Mouse (Mus musculus) embryonic facial prominence, embryonic 14.5 days (tissue): Measurements from ENCODE around the gene Izumo4. TPM values are rescaled to one million over a fixed set of nuclear protein-coding genes. Genes with fewer than 3 reads are reported as not detected.
A peak's percentile ranks its signal among the peaks of the same experiment; 100 is the strongest.

Source experiments
- ATAC-seq: fragments of 200-750 bp; cut with Nextera tagmentation; 2 replicates; pipeline ENCODE4 v1.8.0; 2017; ENCODE audit warnings: low read depth, moderate number of reproducible peaks, moderate TSS enrichment
- DNase-seq: peaks from one replicate; pipeline ENCODE4 v3.0.0-alpha.2; 2015; ENCODE audit warnings: low spot score
- H3K27ac ChIP-seq: fragments of 300-500 bp; sonication (generic); replicated peaks from 2 replicates; pipeline ENCODE4 v1.5.1; 2014; ENCODE audit warnings: low read depth, mild to moderate bottlenecking, low read length, moderate library complexity
- H3K27me3 ChIP-seq: fragments of 300-500 bp; sonication (generic); replicated peaks from 2 replicates; pipeline ENCODE4 v1.6.1; 2014; ENCODE audit warnings: low read length; ENCODE audit not compliant: control insufficient read depth, insufficient read depth
- H3K36me3 ChIP-seq: fragments of 300-500 bp; sonication (generic); 2 replicates; pipeline ENCODE4 v1.6.1; 2014; ENCODE audit warnings: low read length, mixed read lengths; ENCODE audit not compliant: control insufficient read depth, insufficient read depth
- H3K4me1 ChIP-seq: fragments of 300-500 bp; sonication (generic); 2 replicates; pipeline ENCODE4 v1.6.1; 2014; ENCODE audit warnings: antibody characterized with exemption, low read length; ENCODE audit not compliant: control insufficient read depth, insufficient read depth
- H3K4me2 ChIP-seq: fragments of 300-500 bp; sonication (generic); 2 replicates; pipeline ENCODE4 v1.6.1; 2014; ENCODE audit warnings: low read depth, mild to moderate bottlenecking, low read length, moderate library complexity, mixed read lengths
- H3K4me3 ChIP-seq: fragments of 300-500 bp; sonication (generic); 2 replicates; pipeline ENCODE4 v1.5.1; 2014; ENCODE audit warnings: low read depth, mild to moderate bottlenecking, low read length
- H3K9ac ChIP-seq: fragments of 300-500 bp; sonication (generic); 2 replicates; pipeline ENCODE4 v1.6.1; 2014; ENCODE audit warnings: low read depth, mild to moderate bottlenecking, low read length, moderate library complexity, mixed read lengths
- H3K9me3 ChIP-seq: fragments of 300-500 bp; sonication (generic); 2 replicates; pipeline ENCODE4 v1.6.1; 2016; ENCODE audit warnings: low read length; ENCODE audit not compliant: control insufficient read depth
- WGBS: fragments of 180-500 bp; shearing (Covaris S2); extraction: QIAGEN DNeasy Blood & Tissue Kit; methylation state at CpG from one replicate; pipeline ENCODE4 v1.1.7; 2014; 5-methylcytosine and 5-hydroxymethylcytosine counted together
- polyA plus RNA-seq: library from polyadenylated mRNA; unstranded; fragments of >200 nt; fragmentation: Nextera tagmentation; extraction: Ambion mirVana; gene quantifications from 2 replicates; pipeline ENCODE4 v1.2.1, GENCODE M21; 2014

Gene Izumo4
- polyA plus RNA-seq, 1 experiment from 2014 or later: 14.4 TPM

- ATAC-seq (no peak; the same call in 1 of the 2 replicates), DNase-seq (no peak)
- Histone ChIP-seq H3K9ac (no peak overlapping the region), H3K9me3 (no peaks in the 10 kb centered on the region), H3K36me3 (peaks cover 62% of the 10 kb centered on the region), H3K4me2 (no peak overlapping the region), H3K27me3 (no peaks in the 10 kb centered on the region), H3K4me1 (peaks cover 25% of the 10 kb centered on the region), H3K4me3 (no peak overlapping the region), H3K27ac (no peak overlapping the region)
- WGBS: 82% methylated on average over 17 of the region's 19 CpGs
Measured at GRCm38 (mm10) chr10:80666837-80667412, 35.1 kb upstream of the Izumo4 start.

- H3K4me2 ChIP-seq: no peak overlapping the region
- no peaks in the 10 kb centered on the region for H3K9me3 ChIP-seq
- peaks cover 79% of the 10 kb centered on the region for H3K36me3 ChIP-seq
- H3K4me3 ChIP-seq: no peak overlapping the region
- H3K9ac ChIP-seq: no peak overlapping the region
- H3K4me1 ChIP-seq: peaks cover 27% of the 10 kb centered on the region
- ATAC-seq: no peak
- no peaks in the 10 kb centered on the region for H3K27me3 ChIP-seq
- H3K27ac ChIP-seq: no peak overlapping the region
- no peak for DNase-seq
- WGBS: 89% methylated on average over 3 of the region's 11 CpGs
Measured at GRCm38 (mm10) chr10:80668614-80669013, 33.4 kb upstream of the Izumo4 start.

- H3K36me3 ChIP-seq: peaks cover 83% of the 10 kb centered on the region
Measured at GRCm38 (mm10) chr10:80669018-80669417, 33.0 kb upstream of the Izumo4 start.

GRCm38 (mm10) chr10:80669737-80670485, 32.1 kb upstream of the Izumo4 start:
- no peak overlapping the region for H3K4me2 ChIP-seq
- no peaks in the 10 kb centered on the region for H3K27me3 ChIP-seq
- peaks cover 86% of the 10 kb centered on the region for H3K36me3 ChIP-seq
- no peak overlapping the region for H3K9ac ChIP-seq
- 95% methylated on average over 7 of the region's 7 CpGs for WGBS
- no peak overlapping the region for H3K4me3 ChIP-seq
- no peaks in the 10 kb centered on the region for H3K9me3 ChIP-seq
- H3K27ac ChIP-seq: no peak overlapping the region
- H3K4me1 ChIP-seq: peaks cover 27% of the 10 kb centered on the region
- DNase-seq (no peak), ATAC-seq (no peak)

More at GRCm38 (mm10) chr10:80669018-80669417, 33.0 kb upstream of the Izumo4 start:
- WGBS: 96% methylated on average over 9 of the region's 12 CpGs
- Histone ChIP-seq H3K9me3 (no peaks in the 10 kb centered on the region), H3K9ac (no peak overlapping the region), H3K27ac (no peak overlapping the region), H3K27me3 (no peaks in the 10 kb centered on the region), H3K4me1 (peaks cover 27% of the 10 kb centered on the region), H3K4me3 (no peak overlapping the region), H3K4me2 (no peak overlapping the region)
- ATAC-seq (no peak), DNase-seq (no peak)

- Histone ChIP-seq H3K9ac (no peak overlapping the region), H3K27me3 (no peaks in the 10 kb centered on the region), H3K36me3 (peaks cover 86% of the 10 kb centered on the region), H3K4me3 (no peak overlapping the region), H3K4me1 (peaks cover 22% of the 10 kb centered on the region), H3K27ac (no peak overlapping the region), H3K9me3 (no peaks in the 10 kb centered on the region), H3K4me2 (no peak overlapping the region)
- DNase-seq (no peak), ATAC-seq (no peak)
- 95% methylated on average over 2 of the region's 2 CpGs for WGBS
Measured at GRCm38 (mm10) chr10:80670531-80670930, 31.5 kb upstream of the Izumo4 start.

- Histone ChIP-seq H3K9me3 (no peaks in the 10 kb centered on the region), H3K27ac (no peak overlapping the region), H3K9ac (no peak overlapping the region), H3K4me1 (peaks cover 18% of the 10 kb centered on the region), H3K4me3 (no peak overlapping the region), H3K4me2 (no peak overlapping the region), H3K36me3 (peaks cover 81% of the 10 kb centered on the region), H3K27me3 (no peaks in the 10 kb centered on the region)
- ATAC-seq: no peak
- WGBS: 93% methylated on average over 4 of the region's 4 CpGs
- no peak for DNase-seq
Measured at GRCm38 (mm10) chr10:80671251-80671650, 30.7 kb upstream of the Izumo4 start.

- WGBS: 70% methylated on average over 11 of the region's 11 CpGs
- Histone ChIP-seq H3K27me3 (no peaks in the 10 kb centered on the region), H3K36me3 (peaks cover 72% of the 10 kb centered on the region), H3K9ac (peak overlapping the region; percentile 40; the same call in 1 of the 2 replicates), H3K4me1 (peaks cover 21% of the 10 kb centered on the region), H3K4me3 (no peak overlapping the region), H3K4me2 (no peak overlapping the region), H3K27ac (no peak overlapping the region), H3K9me3 (no peaks in the 10 kb centered on the region)
- DNase-seq: no peak
- no peak for ATAC-seq
Measured at GRCm38 (mm10) chr10:80671936-80672690, 29.9 kb upstream of the Izumo4 start.

GRCm38 (mm10) chr10:80673690-80674089, 28.3 kb upstream of the Izumo4 start:
- no peak overlapping the region for H3K27ac ChIP-seq
- no peak for DNase-seq
- WGBS: 87% methylated on average over 3 of the region's 3 CpGs
- H3K4me1 ChIP-seq: peaks cover 36% of the 10 kb centered on the region
- no peaks in the 10 kb centered on the region for H3K27me3 ChIP-seq
- peak overlapping the region; percentile 93 for H3K4me2 ChIP-seq
- H3K36me3 ChIP-seq: peaks cover 56% of the 10 kb centered on the region
- peak overlapping the region; percentile 99 for H3K4me3 ChIP-seq
- H3K9me3 ChIP-seq: no peaks in the 10 kb centered on the region
- no peak for ATAC-seq
- peak overlapping the region; percentile 98 for H3K9ac ChIP-seq
